Mouse (Mus musculus): ENCODE measurements at regions not wholly inside any gene's neighbourhood (a gene's known extent, or its start where the extent isn't known, plus 50 kb on each side); places are given as distances from the start of the nearest gene placed in this dataset.
A peak's percentile ranks its signal among the peaks of the same experiment; 100 is the strongest.

DNA sequence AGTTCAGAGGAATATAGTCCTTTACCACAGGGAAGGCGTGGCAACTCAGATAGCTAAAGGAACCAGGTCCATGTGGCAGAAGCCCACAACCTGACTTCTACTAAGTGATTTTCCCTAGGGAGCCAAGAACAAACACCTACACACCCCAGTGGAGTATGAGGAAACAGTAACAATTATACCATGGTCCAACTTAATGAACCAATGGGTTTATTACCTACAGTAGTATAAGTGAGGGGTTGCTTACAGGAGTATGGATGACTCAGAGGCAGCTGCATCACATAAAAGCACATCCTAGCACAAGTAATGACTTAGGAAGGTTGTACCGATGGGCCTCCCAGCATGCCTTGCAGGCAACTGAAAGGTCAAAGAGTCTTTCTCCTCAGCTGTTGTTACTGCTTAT lies 98.7 kb upstream of the Cul1 start:
- no peak for DNase-seq (ENCODE audit: low read depth, low spot score)

DNA sequence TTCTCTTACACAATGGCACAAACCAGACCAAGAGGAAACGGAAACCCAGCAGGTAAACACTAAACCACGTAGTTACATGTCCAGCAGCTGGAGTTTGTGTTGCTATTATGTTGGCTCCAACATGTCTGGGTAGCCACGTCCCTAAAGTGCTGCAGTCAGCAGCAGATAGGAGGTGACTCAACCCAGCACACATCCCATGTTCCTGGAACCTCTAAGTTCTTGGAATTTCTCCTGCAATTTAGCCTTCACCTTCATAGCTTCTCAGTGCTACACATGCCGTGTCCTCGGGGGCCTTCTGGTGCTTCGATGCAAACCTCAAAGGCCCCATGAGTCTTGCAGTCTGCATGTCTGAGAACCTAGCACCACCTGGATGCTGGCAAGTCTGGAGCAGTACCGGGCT lies 97.7 kb upstream of the Cul1 start:
- no peak for DNase-seq (ENCODE audit: low read depth, low spot score)

DNA sequence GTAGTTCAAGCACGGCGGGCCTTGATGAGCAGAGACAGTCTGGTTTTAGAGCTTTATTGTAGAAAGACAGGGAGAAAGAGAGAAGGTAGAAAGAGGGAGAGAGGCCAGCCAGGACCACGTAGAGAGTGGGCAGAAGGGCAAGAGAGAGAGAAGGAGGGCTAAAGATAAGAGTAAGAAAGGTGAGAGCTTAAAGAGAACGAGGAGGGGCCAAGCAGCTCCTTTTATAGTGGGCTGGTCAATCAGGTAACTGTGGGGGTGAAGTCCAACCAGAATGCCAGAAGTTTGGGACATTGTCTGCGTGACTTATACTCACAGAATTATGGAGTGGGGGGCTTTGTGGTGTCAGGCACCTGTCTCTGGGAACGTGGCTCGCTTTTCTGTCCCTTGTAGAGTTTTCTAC lies 96.7 kb upstream of the Cul1 start:
- DNase-seq (ENCODE audit: low read depth, low spot score): no peak

DNA sequence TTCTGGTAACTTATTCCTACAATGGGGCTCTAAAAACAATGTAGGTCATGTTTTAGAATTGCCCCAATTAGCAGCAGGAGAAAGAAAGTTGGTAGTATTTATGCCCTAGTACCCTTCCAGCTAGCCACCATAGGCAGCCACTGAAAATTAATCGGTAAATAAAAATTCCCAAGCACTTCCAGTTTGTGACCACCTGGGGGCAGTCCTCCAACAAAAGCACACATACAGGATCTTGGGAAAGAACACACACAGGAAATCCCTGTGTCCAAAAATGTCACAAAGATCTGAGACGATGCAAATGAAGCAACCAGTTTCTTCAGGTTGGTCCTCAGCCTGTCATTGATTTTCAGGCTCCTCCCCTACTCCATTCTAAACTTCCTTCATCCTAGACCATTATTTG lies 94.5 kb upstream of the Cul1 start:
- DNase-seq (ENCODE audit: low read depth, low spot score): peak; percentile 13

DNA sequence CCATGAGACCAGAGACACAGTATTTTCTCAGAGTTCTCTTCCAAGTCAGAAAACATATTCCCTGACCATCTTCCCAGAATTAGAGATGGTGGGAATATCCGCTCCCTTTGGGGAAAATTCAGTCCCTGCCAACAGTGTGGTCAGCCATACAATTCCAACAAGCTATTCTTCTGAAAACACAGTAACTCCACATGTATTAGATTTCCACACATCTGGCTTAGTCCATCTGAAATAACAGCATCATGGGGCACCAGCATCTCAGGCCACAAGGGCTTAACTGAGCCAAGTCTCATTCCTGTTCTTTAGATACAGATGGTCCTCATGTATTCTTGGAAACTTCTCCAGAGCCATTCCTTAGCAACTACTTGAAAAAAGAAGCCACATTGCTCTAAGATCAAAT lies 89.2 kb upstream of the Cul1 start:
- DNase-seq (ENCODE audit: low read depth, low spot score): peak; percentile 12

DNA sequence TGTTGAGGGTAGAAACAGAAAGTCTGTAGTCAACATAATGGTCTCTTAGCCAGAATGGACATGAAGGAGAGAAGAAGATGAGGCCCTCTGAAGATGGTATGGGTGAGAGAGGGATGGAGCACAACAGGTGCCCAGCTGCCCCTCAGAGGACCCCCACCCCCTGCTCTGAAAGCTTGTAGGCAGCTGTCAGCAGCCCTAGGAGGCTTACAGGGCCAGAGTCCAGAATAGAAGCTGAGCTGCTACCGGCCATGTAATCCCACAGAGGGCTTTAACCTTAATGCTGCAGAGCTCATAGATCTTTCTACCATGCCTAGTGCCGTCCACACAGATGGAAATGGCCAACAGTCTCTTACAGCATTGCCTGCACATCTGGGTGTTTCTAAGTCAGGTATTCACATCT lies 88.6 kb upstream of the Cul1 start:
- DNase-seq (ENCODE audit: low read depth, low spot score): no peak

DNA sequence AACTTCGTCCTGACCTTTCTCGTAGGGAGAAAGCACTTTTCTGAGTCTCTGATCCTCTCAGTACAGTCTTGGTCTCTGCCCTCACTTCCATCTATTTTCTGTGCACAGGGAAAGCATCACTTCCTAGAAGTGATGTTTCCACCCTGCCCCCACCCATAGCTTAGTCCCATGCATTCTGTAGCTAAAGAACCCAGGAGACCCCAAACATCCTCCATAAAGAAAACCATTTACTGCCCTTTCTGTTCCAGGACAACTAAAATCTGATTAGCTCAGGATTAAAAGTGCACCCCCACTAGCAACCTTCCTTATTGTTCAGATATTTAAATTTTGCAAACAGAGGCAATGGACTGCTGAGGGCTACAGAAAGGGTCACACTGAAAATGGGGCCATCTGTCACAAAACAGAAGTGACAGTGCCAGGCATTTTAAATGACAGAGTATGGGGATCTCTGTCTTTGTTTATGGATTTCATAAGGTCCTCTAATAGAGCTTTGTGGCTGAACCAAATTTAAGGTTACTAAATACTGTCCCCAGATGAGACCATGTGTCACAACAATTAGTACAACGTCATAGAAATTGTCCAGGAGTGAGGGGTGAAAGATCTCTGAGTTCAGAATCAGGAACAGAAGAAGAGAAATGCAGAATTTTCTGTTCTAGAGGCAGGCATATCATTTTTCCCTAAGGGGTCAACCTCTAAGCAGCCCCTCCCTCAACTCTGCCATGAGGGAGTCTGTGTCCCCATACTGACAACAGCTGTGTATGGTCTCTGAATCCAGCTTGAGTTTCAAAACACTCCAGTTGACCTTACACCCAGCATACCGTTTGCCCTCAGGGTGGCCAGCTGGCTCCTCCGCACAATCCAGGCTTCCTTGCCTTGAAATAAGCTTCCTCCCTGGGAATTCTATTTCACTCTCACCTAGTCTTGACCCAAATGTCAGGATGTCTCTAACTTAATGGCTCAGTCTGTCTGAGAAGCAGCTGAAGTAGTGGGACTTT lies 87.2 kb upstream of the Cul1 start:
- DNase-seq (ENCODE audit: low read depth, low spot score): peak; percentile 34

DNA sequence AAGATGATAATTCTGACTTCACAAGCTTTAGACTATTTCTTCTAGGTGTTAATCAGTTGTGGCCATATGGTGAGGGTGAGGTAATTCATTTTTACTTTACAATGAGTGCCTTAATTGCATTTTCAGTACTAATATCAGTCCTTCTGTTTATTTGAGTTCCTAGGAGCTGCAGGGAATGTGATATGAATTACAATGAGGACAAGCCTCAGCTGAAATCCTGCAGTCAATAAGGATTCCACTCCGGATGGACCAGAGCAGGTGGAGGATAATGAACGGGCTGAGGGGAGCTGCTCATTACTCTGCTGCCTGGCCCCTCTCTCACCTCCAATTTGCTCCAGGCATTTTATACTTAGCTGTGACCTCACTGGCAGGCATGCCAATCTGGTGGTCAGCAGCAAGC lies 85.7 kb upstream of the Cul1 start:
- DNase-seq (ENCODE audit: low read depth, low spot score): no peak

DNA sequence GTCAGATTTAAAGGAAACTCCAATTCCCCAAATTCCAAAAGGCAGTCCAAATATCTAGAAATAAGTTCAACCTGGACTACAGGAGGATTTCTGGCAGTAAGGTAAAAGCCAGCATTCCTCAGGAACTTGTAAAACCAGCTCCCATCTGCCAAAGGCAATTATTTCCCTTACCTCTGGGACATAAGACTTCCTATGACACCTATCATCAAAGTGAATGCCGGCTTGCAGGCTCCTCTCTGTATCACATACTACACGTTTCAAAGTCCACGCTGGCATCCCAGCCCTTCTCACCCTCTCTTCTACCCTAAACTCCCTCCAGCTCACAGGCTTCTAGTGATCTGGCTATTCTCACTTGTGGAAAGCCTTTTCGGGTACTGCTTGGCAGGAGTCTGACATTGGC lies 77.5 kb upstream of the Cul1 start:
- no peak for DNase-seq (ENCODE audit: low read depth, low spot score)

DNA sequence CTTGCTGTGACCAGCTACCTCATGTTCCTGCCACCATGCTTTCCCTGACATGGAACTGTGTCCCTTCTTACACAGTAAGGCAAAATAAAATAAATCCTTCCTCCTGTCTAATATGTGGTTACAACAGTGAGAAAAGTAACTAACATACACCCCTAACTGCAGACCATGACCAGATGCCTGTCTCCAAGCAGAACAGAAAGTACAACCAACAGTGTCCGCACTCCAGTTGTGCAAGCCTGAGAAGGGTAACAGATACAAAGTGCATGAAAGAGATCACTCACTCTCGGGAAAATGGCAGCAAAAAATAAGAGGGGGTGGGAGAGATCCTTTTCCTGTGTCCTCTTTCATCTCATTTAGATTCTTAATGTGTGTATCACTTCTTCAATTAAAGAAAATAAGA lies 71.7 kb upstream of the Cul1 start:
- no peak for DNase-seq (ENCODE audit: low read depth, low spot score)

DNA sequence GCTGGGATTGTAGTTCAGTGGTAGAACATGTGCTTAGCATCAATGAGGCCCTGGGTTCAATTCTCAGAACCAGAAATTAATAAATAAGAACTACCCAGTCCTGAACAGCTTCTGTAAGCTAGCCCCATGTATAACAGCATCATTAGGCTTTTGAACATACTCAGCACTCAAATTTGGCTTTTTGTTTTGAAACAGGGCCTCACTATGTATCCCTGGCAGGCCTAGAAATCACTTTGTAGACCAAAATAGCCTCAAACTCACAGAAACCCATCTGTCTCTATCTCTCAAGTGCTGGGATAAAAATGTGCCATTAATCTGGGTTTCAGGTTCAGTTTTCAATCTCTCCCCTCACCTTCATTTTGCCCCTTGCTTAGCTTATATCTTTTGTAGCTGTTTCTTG lies 66.6 kb upstream of the Cul1 start:
- DNase-seq (ENCODE audit: low read depth, low spot score): no peak

DNA sequence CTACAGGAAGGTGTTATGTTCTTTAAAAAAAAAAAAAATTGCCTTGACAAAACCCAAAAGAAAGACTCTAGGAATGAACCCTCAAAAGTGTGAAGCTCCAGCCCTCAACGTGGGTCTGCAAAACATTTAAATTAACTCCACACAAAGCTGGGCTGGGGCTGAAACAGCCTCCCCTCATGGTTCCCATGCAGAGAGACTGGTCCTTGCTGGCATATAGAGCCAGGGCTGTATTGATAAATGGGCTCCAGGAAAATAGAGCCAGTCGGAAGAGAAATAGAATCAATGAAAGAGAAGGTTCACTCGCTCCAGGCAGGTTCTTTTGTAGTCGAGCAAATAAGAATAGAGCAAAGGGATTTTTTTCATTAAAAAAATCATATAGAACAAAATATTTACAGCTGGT lies 63.3 kb upstream of the Cul1 start:
- DNase-seq (ENCODE audit: low read depth, low spot score): no peak

DNA sequence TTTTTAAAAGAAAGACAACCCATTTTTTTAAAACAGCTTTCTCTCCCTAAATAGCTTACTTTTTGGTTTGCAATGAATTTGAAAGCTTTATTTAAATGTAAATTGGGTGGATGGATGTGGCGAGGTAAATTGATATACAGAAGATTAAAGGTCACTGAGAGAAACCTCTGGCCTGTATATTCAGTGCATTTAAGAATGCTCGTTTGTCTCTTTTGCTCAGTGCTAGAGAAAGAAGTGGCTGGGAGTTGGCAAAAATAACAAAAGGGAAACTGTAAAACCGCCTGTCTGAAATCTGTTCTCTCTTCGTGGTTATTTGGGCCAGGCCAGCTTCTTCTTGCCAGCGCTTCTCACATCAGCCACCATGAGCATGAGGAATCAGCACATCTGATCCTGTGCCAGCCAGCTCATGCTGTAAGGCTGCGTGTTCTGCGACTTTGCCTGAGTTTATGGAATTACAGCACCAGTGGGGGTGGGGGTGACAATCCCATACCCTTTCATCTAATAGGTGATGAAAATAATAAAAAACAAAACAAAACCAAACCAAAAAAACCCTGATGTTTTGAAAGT lies 62.7 kb upstream of the Cul1 start:
- DNase-seq (ENCODE audit: low read depth, low spot score): peak; percentile 47

DNA sequence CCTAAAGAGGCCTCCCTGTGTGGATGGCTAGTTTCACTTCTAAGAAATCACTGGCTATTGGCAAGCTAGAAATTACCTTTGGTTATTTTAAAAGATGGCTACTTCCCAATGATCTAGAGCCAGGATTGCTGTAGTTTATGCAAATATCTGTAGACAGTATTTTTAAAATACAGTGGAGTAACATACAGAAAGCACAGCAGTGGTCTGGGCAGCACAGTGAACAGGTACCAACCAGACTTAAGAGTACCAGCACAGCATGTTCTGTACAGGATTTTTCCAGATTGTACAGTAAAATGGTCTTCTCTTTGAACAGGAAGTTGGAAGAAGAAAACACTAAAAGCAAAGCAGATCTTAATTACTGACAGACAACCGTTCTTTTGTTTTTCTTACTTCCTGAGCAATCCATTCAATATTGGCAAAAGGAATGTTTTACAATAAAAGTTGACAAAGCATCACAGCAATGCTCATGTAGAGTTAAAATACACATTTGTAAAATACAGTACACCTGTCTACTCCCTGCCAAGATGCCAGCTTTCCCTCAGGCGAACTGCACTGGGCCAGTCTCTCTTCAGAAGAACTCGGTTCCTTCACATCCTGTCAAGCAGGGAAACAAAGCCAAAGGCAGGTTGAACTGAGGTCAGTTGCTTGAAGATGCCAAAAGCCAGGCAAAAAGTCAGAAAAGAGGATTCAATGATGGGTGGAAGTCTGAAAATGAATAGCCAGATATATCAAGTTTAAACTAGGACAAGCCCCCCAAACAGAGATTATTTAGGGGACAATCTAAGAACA lies 62.0 kb upstream of the Cul1 start:
- DNase-seq (ENCODE audit: low read depth, low spot score): no peak

DNA sequence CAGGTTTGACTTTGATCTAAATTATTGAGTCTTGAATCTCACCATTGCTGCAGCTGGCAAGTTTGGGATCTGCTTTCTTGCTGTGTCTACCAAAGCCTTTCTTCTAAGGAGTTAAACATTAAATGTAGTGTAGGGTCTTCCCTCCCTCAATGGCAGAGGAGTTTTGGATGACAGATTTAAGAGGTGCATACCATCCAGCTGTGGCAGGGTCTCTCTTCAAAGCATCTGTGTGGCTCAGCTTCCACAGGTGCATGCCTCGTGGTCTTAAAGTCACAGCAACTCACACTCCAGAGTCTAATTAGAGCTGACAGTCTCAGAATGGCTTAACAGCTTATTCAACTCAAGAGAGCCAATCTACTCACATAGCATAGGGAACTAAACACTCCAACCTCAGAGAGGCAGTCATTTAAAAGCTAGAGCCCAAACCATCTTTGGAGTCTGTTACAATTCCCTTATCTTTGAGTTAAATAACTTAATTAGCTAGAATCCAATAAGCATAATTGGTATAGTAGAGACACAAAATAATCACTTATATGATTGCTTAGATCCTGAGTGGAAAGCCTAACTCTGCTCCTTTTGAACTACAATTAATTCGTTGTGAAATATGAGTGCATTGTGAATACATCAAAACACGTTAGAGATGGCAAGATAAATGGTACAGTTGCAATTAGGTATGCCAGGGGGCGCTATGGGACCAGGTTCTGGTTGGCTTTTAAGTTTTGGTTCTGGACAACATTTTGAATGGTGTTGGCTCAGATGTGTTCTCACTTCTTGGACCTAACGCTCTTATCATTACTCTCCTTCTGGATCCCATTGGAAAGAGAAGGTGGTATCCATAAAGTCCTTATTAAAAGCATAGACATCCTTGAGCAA lies 57.5 kb upstream of the Cul1 start:
- peak; percentile 32 for DNase-seq (ENCODE audit: low read depth, low spot score)

All from skeletal muscle tissue, adult 2 months (tissue).